Mouse (Mus musculus): ENCODE results near the gene Zscan21.
"Not testable (repeated sequence)": the region's sequence is repeated elsewhere in the genome, so short reads cannot be mapped to it uniquely, and the experiment has no call there.

The Zscan21 gene

GRCm38 (mm10) chr5:138116255-138117198 lies at the start of gene Zscan21:
Gene Zscan21, plus strand, starts transcription at chr5:138116903.
- peak; percentile 58 to 85 for DNase-seq (ENCODE audit: low spot score in 2 of 2)

GRCm38 (mm10) chr5:138073803-138074202 lies 42.9 kb upstream of the Zscan21 start:
- DNase-seq (ENCODE audit: low spot score in 2 of 2), result no peak

- DNase-seq (ENCODE audit: low spot score in 2 of 2), result no peak
These were observed 41.0 kb upstream of the Zscan21 start for GRCm38 (mm10) chr5:138075684-138076083.

GRCm38 (mm10) chr5:138076148-138076547 lies 40.6 kb upstream of the Zscan21 start:
- DNase-seq (ENCODE audit: low spot score in 2 of 2), result no peak

GRCm38 (mm10) chr5:138080456-138080855 lies 36.2 kb upstream of the Zscan21 start:
- no peak for DNase-seq (ENCODE audit: low spot score in 2 of 2)

GRCm38 (mm10) chr5:138081446-138081845 lies 35.3 kb upstream of the Zscan21 start:
- DNase-seq (ENCODE audit: low spot score in 2 of 2), result no peak

GRCm38 (mm10) chr5:138083318-138083900 lies 33.3 kb upstream of the Zscan21 start:
- DNase-seq (ENCODE audit: low spot score in 2 of 2), result no peak

- no peak for DNase-seq (ENCODE audit: low spot score in 2 of 2)
These were observed 32.8 kb upstream of the Zscan21 start for GRCm38 (mm10) chr5:138083936-138084335.

- DNase-seq (ENCODE audit: low spot score in 2 of 2), result no peak
These were observed 32.2 kb upstream of the Zscan21 start for GRCm38 (mm10) chr5:138084507-138084906.

GRCm38 (mm10) chr5:138084996-138085395 lies 31.7 kb upstream of the Zscan21 start, which contains the start of gene Zkscan1:
Gene Zkscan1, plus strand, starts transcription at chr5:138085084.
- DNase-seq (ENCODE audit: low spot score in 2 of 2), result peak; percentile 60 to 76

- peak in 1 of 2 experiments; percentile 9 for DNase-seq (ENCODE audit: low spot score in 2 of 2)
These were observed 31.2 kb upstream of the Zscan21 start for GRCm38 (mm10) chr5:138085421-138085911.

- DNase-seq (ENCODE audit: low spot score in 2 of 2), result no peak
These were observed 29.9 kb upstream of the Zscan21 start for GRCm38 (mm10) chr5:138086842-138087241.

- DNase-seq (ENCODE audit: low spot score in 2 of 2), result no peak
These were observed 28.3 kb upstream of the Zscan21 start for GRCm38 (mm10) chr5:138088366-138088765.

- no peak for DNase-seq (ENCODE audit: low spot score in 2 of 2)
These were observed 27.6 kb upstream of the Zscan21 start for GRCm38 (mm10) chr5:138089108-138089551.

GRCm38 (mm10) chr5:138090271-138090670 lies 26.4 kb upstream of the Zscan21 start:
- no peak for DNase-seq (ENCODE audit: low spot score in 2 of 2)

GRCm38 (mm10) chr5:138090737-138091136 lies 26.0 kb upstream of the Zscan21 start:
- DNase-seq (ENCODE audit: low spot score in 2 of 2), result no peak

GRCm38 (mm10) chr5:138092771-138093170 lies 23.9 kb upstream of the Zscan21 start:
- DNase-seq (ENCODE audit: low spot score in 2 of 2), result no peak

- DNase-seq (ENCODE audit: low spot score in 2 of 2), result no peak
These were observed 22.2 kb upstream of the Zscan21 start for GRCm38 (mm10) chr5:138094474-138094873.

GRCm38 (mm10) chr5:138104976-138105375 lies 11.7 kb upstream of the Zscan21 start:
- no peak for DNase-seq (ENCODE audit: low spot score in 2 of 2)

- DNase-seq (ENCODE audit: low spot score in 2 of 2), result no peak
These were observed 9.6 kb upstream of the Zscan21 start for GRCm38 (mm10) chr5:138107130-138107529.

- not testable (repeated sequence) for DNase-seq (ENCODE audit: low spot score in 2 of 2)
These were observed 6.8 kb upstream of the Zscan21 start for GRCm38 (mm10) chr5:138109847-138110396.

All from left cerebral cortex, adult 9 months (tissue).